Mouse (Mus musculus) right cerebral cortex, adult 18-20 months (tissue): ENCODE measurements around the gene Fbxo28.

ENCODE experiments used
- DNase-seq: peaks from one replicate; pipeline ENCODE4 v3.0.0; 2022; ENCODE audit warnings: mixed read lengths

The Fbxo28 gene

DNA sequence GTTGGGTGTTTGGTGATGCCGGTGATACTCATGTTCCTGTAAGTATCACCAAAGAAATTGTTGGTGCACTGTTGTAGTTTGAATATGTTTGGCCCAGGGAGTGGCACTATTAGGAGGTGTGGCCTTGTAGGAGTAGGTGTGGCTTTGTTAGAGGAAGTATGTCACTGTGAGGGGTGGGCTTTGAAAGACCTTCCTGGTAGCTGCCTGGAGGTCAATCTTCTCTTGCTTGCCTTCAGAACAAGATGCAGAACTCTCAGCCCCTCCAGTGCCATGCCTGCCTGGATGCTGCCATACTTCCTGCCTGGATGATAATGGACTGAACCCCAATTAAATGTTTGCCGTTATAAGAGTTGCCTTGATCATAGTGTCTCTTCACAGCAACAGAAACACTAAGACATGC, 56.6 kb downstream of the Fbxo28 start:
- no peak for DNase-seq

DNA sequence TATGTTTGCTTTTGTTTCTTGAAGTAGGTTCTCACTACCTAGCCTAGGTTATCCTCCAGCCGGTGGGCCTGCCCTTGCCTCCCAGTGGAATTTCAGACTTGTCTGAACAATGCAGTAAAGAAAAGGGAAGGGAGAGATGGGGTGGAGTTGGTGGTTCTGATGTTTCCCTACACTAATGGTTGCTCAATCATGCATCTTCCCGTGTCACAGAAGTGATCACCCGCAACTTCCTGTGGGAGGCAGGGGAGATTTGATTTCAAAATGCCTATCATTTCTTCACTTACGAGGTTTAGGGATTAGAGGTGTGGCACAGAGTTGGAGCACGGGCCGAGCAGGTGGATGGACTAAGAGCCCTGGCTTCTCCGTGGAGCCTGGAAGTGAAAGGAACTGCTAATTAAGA, 58.2 kb downstream of the Fbxo28 start:
- no peak for DNase-seq

DNA sequence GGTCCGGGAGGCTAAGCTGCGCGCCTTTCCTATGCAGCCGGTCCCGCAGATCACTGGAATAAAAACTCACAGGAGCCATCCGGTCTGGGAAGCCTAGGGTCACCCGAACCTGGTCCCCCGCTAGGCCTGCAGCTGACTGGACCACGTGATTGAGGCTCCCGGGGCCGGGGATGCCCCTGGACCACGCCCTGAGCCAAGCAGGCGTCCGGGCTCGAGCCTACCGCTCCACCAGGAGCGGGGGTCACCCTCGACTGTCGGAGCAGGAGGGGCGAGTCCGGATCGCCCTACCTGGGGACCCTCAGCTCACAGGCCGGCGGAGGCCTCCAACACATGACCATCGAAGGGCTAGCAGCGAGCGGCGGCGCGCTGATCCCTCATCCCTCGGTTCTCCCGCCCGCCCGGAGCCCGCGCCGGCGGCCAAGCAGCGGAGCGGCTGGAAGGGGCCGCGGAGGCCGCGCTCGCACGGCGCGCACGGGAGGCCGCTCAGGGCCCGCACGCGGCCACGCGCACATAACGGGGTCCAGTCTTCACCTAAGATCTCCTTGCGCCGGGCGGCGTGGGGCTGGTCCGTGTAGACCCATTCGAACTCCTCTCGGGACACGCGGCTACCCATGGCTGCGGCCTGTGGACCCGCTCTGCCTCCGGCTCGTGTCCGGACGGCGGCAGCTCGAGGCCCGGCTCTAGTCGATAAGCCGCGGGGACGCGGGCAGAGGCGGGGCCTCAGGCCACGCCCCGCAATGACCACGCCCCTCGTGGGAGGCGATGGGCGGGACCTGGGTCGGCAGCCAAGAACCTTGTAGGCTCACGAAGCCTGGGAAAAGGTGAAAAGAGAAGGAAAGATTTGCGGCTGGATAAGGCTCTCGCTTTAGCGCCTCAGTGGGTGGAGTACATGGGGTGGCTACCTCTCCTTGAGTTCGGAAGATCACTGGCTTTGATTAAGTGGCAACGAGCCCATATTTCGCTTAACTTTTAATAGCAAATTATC, 59.0 kb downstream of the Fbxo28 start, which contains the start of gene Degs1:
Gene Degs1, minus strand, starts transcription at position 714 of the 985 bp plus-strand sequence.
- DNase-seq = peak; percentile 94

DNA sequence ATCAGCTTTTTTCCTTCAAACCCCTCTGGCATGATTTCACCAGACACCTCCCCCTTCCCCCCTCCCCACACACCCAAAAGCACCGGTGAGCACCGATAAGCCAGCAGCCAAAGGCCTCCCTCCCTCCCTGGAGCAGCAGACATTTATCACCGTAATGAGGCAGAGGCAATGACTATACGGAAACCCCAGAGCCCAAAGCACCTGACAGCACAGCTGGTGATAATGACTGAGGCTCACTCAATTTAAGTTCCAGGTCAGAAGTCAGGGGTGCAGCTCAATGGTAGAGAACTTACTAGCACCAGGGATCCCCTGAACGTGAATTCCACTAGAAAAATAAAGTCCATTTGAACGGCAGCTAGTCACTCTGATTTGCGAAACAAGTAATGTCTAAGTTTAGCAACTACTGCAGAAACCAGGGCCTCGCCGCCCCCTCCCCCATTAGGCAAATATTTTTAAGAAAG, 60.1 kb downstream of the Fbxo28 start:
- DNase-seq = no peak

DNA sequence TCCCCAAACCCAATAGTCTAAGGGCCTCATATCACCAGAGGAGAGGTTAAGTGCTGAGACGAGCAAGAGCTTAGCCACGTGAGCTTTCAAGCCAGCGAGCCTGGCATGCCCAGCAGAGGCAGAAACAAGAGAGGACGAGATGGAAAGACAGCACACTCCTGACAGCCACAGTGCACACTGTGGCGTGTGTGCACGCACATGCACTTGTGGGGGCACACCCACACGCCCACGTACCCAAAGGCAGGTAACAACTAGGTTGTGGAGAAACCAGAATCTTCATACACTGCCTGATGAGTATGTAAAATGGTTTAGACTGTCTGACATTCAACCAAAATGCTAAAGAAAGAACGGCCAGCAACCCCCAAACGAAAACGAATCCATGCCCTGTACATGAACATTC, 60.9 kb downstream of the Fbxo28 start:
- DNase-seq = no peak

DNA sequence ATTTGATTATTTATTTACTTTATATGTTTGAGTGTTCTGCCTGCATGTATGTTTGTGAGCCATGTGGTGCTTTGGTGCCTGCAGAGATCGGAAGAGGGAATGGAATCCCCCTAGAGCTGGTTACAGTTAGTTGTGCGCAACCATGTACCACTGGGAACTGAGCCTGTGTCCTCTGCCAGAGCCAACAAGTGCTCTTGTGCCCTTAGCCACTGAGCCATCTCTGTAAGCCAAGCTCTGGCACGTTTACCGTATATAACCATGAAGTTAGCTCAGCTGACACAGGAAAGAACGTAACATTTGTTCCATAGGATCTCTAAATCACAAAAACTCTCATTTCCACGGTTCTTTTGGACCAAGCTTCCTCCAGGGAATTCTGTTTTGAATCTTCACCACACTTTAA, 61.4 kb downstream of the Fbxo28 start:
- no peak for DNase-seq

DNA sequence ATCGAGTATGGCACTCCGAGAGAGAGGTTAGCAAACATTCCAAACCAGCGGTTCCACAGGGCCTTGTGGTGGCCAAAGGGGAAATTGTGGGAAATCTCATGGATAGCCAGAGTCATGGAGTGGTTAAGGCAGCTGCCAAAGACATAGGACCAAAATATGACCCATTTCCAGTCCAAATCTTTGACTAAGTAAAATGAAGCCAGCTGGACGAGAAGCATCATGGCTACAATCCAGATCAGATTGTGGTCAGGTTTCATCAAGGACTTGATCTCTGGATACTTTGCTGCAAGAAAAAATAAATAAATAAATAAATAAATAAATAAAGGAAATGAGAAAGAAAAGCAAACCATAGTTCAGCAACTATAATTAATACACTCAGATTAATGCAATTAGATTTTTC, 62.0 kb downstream of the Fbxo28 start:
- DNase-seq = no peak

DNA sequence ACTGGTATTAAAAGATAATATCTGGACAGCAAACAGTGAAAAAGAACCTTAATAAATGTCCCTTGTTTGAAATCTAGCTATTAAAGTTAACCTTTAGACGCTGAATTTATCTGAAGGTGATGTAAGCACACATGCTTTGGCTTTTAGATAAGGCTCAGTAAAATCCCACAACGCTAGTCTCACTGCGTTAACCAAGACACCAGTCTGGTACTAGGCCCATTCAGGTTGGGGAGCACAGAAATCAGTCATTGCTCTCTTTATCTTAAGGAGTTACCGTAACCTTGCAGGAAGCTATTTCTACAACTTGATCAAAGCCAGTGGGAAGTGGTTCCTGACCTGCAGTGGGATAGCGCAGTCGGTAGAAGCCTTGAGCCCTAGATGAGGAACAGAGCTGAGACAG, 66.3 kb downstream of the Fbxo28 start:
- no peak for DNase-seq

DNA sequence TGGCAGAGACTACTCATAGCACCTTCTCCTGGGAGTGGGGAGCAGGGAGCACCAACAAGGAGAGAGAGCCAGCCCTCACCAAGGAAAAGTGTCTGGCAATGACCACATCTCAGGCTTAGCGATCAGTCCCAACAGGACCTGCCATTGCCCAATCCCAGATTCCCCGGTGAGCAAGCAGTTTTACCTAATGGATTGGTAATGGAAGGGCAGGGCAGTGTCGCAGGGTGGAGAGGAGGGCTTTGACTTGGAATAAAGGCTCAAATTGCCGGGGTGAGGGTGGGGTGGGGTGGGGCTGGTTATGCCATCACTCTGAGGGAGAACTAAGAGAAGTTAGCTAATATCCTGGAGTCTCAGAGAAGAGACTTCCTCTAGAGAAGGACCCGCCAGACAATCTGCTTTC, 69.8 kb downstream of the Fbxo28 start:
- DNase-seq = no peak

DNA sequence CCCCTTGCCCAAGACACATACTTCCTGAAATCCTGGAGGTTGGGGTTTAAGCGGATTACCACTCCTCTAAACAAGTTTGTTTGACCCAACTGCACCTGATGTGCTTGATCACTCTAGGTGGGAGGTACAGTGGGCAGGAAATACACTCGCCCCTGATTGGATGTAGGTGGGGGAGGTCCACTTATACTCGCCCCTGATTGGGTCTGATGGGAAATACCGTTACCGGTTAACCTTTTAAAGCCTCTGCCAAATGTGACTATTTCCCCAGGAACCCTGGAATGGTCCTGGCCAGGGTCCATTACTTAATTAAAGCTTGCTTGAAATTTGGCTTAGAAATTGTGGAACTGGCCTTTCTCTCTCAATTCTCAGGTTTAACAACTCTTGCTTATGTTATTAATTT, 70.3 kb downstream of the Fbxo28 start:
- DNase-seq = no peak

DNA sequence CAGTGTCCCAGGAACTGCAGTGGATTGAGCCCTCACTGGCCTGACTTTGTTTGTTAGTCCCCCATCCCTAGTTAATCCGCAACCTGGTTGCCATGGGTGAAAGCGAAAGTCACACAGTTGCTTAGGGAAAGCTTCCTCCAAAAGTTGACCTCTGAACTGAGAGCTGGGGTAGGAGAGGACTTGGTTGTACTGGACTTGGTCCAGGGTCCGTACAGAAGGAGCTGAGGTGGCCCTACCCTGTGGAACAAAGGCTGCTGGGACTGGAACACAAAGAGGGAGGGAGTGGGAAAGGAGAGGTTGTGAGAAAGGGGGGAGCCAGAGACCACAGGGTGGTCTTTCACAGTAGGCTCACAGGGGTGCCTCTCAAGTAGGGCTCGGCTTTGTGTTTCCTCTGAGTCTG, 73.1 kb downstream of the Fbxo28 start:
- no peak for DNase-seq

DNA sequence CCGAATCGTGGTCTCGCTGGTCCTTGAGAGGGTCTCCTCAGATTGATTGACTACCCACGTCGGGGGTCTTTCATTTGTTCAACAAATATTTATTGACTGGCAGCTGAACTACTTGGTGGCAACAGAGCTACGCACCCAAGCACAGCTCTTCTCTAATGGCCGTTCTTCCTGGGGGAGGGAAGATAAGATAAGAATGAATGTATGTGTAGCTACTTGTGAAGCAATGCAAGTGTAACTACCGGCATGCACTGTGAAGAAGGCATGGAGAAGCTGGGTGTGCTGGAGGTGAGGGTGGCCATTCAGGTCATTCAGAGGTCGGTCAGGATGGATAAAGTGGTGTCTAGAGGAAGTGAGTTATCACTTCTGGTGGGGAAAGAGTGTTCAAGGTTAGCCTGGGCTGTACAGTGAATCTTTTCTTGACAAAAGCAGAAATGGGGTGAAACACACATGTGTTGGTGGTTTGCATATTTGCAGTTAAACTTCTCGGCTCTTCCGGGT, 75.4 kb downstream of the Fbxo28 start:
- DNase-seq = no peak
